Mouse (Mus musculus) gastrocnemius, postnatal 10 days (tissue): ENCODE results near the gene 9930022D16Rik. TPM values are rescaled to one million over a fixed set of nuclear protein-coding genes. Genes with fewer than 3 reads are reported as not detected.

Source experiments
- DNase-seq: peaks from one replicate; pipeline ENCODE4 v3.0.0; 2021; ENCODE audit warnings: mixed read lengths
- long read RNA-seq, 2 experiments: library from polyadenylated mRNA; stranded (forward); transcript quantifications; one replicate each; pipeline ENCODE4 v2.0.0; 2021
- total RNA-seq, 2 experiments: library from RNA; stranded (reverse); gene quantifications; 2 replicates each; pipeline ENCODE4 v1.2.3; 2021

Gene 9930022D16Rik
- not detected for total RNA-seq
- long read RNA-seq, experiment 1 = 0 reads
- long read RNA-seq, experiment 2 = 0 reads

DNA sequence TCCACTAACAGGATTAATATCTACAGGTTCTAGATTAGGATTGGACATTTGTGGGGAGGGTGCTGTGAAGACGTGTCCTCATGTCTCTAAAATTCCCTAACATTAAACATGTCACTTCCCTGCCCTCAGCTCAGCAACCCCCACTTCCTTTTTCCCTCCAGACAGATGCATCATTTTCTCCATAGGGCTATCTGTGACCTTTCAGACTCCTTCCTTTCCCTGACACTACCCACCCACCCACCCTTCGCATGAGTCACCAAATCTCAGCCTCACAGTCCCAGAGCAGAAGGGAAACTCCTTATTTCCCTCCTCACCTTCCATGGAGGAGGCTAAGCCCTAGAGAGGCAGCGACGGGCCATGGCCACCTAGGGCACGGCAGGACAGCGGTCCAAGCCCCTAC lies at the start of gene 9930022D16Rik:
Gene 9930022D16Rik, plus strand, starts transcription at position 301 of the 400 bp plus-strand sequence.
- no peak for DNase-seq

DNA sequence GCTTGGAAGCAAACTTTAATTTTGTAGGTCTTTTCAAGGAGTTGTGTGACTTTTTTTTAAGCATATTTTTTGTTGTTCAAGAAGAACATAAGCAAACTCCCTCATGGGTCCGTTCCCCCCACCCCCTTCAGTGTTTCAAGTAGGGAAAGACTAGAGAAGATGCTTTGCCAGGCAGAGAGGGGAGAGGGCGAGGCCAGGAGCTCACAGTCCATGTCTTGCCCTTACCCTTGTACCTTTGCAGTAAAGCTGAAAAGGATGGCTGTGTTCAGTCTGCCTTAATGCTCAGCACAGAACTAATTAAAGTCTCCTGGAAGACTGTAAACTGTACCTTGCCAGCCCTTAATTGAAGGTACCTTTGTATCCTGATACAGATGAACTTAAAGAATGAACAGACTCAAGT lies 49.4 kb upstream of the 9930022D16Rik start:
- no peak for DNase-seq

DNA sequence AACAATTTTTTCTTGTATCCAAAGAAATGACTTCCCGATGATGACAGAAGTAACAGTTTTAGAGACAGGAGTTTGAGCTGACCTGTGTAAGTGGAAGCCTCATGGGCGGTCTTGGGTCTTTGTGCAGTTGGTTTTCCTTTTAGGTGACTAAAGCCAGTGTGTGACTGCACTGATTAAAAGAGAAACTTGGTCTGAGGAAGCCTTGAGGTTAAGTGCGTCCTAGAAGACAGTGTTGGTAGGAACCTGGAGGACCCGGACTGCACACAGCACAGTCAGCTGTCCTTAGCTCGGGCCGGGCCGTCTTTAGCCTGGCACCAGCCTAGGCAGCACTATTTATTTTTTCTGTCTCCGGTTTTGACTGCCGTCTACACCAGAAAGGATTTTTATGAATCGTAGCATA lies 48.8 kb upstream of the 9930022D16Rik start:
- DNase-seq = no peak

DNA sequence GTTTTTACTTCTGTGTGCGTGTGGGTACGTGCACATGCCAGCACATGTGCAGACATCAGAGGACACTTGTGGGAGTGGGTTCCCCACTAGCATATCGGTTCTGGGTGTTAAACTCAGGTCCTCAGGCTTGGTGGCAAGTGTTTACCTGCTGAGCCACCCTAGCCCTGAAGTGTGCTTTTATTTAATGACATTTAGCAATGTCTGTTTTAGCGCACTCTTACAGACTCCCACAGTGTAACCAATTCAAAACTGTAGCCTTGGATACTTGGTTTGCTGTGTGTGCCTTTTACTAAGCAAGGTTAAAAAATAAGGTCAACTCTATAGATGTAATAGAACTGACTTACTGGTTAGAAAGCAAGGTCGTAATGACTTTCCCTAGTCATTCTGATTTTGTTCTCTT lies 47.9 kb upstream of the 9930022D16Rik start:
- DNase-seq = no peak

DNA sequence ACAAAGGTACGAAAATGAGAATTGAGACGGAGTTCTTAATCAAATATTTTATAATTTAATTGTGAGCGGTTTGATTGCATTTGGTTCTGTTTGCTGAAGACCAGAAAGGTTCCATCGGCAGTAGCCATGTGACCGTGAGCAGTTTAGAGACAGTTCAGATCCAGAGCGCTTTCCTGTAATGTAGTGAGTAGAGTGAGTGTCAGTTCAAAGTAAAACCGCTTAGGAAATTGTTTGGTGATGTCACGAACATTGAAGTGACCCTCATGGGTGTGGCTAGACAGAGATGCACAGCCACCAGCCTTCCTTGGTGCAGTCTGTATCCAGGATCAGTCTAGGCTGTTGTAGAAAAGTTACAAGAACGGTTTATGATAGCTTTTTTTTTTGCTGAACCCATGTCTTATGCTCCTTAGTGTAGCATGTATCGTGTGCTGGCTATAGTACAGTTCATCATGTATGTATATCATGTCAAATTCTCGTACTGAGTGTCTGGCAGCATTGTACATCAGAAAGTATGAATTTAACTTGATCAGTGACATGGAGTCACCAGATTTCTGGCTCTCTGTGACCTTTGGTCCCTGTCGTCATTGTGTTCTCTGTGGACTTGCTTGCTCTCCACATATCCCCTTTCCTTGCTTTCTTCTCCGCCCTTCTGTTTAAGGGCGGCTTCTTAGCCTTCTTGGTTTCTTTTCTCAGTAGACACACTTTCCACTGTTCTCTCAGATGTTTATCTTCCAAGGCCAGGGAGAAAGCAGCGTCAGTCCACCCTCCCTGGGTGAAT lies 46.7 kb upstream of the 9930022D16Rik start:
- DNase-seq = no peak

DNA sequence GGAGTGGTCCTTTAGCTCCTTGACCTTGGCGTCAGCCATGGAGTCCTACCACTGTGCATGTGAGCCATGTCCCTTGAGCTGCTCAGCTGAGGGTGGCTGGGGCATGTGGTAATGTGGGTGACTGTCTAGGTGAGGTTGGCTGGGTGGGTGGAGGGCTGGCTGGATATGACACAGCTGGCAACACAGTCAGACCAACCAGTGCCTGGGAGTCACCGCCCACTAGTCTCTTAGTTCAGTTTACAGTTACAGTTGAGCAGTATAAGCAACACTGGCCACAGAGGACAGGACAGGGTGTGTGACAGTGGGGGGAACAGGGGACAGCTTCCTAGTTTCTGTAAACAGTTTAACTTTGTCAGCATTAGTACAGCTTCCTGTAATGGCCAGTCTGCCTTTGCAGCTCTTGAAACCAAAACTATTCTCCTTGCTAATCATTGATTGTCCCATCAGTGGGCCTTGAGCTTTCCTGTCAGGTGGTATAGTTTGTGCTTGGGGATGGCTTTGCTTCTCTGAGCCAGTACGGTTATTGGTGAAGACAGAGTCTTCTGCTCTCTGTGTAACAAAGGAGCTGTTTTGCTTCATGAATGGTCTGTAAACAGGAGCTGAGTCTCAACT lies 44.6 kb upstream of the 9930022D16Rik start:
- DNase-seq = no peak

DNA sequence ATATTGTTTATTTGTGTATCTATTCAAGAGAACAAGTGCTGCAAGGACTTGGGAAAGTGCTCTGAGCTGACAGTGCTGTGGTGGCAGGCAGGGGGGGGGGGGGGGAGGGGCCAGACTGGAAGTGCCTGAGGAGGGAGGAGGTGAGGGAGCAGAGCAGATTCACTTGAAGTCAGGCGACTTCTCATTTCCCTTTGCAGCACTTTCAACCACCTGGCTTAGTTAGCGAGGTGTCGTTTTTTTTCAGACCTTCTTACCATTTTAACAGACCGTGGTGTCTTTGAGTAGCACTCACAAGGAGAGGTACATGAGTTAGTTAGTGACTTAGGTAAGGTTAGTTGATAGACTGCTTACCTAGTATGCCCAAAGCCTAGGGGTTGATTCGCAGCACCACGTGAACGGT lies 38.3 kb upstream of the 9930022D16Rik start:
- no peak for DNase-seq

DNA sequence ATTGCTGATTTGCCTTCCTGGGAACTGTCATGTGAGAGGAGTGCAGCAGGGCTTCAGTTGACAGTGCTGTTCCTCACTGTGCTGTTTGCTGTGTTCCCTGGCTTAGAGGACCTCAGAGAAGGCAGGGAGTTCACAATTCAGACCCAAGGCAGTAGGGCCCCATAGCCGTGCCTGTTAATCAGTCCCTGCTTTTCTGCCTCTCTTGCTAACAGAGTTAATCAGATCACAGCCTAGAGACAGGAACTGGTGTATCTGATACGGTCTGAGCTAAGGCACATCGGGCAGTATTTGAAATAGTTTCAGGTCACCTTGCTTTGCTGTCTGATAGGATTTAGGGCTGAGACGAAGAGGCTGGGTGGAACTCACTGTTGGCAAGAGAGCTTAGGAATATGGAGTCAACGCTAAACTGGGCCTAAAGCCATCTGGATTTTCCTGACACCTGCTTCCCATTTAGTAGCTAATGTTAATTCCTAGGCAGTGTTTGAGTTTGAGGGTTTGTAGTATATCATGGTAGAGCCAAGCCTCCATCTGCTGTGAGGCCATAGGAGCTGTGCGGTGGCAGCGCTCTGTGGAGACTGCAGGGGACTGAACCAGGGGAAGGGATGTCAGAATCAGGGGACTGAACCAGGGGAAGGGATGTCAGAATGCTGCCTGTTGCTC lies 37.1 kb upstream of the 9930022D16Rik start:
- no peak for DNase-seq

DNA sequence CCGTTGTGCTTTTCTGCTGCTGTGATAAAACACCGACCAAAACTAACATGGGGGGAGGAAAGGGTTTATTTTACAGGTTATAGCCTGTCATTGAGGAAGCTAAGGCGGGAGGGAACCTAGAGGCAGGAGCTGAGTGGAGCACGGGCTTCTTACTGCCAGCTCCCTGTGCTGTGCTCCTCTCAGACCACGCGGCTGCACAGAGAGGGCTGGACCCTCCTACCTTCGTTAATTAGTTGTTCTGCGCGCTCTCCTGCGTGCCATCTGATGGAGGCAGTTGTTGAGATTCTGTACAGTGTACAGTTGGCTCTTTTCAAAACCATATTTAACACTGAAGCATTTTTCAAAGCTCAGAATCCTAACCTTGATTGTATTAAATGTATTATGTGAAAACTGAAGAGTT lies 36.2 kb upstream of the 9930022D16Rik start:
- DNase-seq = no peak

DNA sequence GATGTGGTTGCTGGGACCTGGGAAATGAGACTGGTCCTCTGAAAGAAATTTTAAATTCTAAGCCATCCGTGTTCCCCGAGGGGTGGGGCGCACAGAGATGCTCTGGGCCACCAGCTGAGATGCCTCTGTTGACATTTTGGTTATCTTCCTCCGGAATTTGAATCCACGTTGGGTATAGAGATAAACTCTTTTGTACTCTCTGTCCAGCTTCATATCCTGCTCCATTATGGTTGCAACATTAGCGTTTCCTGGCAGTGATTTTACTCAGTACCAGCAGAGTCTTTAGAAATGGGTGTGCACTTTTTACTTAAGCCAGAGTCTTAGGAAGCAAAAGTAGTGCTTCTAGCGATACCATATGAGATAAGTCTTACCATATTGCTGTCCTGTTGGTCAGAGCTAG lies 35.7 kb upstream of the 9930022D16Rik start:
- no peak for DNase-seq

DNA sequence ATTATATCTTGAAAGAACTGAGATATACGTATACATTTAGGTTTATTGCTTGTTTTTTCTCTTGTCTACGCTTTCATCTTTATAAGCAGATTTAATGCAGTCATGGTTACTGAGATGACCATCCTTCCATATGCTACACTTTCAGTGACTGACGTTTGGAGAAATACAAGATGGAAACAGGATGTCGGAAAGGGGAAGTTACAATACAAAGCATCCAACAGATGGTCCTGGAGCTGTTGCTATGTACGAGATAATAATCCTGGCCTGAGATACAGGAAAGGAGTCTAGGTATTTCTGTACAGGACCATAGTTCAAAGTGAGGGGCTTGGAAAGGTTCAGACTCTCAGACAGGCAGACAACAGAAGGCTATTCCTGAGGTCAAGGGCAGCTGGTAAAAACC lies 33.1 kb upstream of the 9930022D16Rik start:
- no peak for DNase-seq

DNA sequence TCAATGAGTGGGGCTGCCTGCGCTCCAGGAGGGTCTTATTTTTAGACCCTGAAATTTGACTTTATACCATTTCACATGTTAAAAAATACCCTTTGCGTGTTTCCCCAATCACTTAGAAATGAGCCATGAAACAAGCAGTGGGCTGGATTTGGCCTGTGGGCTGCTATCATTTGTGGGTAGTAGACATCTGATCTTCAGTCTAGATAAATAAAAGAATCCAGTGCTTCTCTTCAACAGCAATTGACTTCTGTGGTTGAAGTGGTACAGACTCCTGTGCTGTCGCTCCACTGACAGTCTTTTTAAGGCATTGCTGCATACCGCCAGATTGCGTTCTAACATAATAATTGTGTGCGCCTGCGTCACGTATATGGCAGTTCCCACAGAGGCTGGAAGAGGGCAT lies 28.4 kb upstream of the 9930022D16Rik start:
- DNase-seq = no peak

DNA sequence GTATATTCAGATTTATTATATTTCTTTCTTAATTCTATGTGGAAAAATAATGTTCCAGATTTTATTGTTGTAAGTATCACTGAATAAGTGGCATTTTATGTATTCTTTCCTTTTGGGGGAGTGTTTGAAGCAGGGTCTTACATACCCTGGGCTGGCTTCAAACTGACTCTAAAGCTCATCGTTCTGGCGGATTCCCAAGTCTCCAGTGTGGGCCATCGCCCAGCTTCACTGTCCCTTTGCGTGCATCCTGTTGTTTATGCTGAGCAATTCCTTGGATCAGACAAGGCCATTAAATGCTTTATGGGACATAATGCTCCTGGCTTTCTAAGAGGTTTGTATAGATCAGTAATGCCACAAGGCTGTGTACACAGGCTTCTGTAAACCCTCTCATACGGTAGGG lies 24.7 kb upstream of the 9930022D16Rik start:
- no peak for DNase-seq

DNA sequence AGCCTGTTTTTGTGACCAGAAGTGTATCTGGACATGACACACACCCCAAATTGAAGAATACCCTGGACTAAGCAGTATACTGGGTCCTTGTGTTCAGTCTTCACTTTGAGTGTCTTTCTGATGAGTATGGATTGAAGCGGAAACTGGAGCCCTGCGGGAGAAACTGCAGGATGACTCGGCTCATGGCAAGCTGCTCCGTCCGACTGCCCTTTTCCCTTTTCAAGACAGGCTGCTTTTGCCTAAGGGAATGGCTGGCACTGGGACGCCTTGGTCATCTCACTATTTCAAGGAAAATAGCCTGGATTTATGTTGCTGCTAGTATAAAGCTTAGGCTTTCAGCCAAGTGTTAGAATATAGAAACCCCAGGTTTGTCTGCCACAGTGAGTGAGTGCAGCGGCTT lies 22.5 kb upstream of the 9930022D16Rik start:
- DNase-seq = no peak

DNA sequence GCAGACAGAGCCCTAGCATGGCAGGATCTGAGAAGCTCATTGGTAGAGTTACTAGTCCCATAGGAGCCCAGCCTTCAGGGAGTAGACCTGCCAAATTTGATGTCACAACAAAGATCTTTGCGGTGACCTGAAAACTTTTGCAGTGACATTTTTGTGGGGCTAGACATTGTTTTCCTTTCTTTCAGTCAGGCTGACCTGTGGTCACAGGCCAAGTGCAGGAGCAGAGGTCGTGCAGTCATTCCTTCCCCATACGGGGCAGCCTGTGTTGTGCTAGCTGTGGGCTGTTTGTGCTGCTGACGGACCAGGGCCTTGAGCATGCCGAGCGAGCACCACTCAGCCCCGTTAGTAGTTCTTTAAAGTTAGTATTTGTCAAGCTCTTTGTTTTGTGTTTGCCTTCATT lies 22.0 kb upstream of the 9930022D16Rik start:
- DNase-seq = no peak

DNA sequence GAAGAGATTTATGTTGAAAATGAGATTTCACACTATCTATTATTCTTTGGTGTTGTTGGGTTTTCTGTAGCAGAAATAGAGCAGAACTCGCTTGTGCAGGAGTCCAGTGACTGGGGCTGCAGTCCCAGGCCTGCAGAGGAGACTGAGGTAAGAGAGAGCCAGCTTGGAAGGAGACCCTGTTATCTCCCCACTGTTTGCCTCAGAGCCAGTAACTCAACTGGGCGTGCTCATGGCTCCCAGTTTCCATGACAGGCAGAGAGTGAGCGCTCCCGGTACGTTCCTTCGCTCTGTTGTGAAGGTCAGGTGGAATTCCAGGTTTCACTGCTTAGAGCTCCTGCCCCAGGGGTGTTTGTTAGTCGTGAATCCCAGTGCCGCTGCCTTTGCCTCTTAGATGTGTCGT lies 21.1 kb upstream of the 9930022D16Rik start:
- DNase-seq = no peak

DNA sequence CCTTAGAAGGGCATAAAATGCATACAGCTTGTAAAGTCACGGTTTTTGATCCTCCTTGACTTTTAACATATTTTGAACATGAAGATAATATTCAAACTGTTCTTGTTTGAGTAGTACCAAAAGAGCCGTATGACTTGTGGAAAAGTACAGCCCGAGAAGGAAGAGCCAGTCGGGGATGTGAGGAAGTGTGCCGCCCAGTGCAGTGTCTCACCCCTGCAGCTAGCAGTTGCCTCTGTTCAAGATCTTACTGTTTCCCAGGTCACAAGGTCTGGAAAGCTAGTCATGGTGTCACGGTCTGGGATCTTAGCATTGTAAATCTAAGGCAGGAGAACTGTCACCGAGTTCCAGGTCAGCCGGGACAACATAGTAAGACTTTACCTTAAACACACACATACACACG lies 19.0 kb upstream of the 9930022D16Rik start:
- DNase-seq = no peak

DNA sequence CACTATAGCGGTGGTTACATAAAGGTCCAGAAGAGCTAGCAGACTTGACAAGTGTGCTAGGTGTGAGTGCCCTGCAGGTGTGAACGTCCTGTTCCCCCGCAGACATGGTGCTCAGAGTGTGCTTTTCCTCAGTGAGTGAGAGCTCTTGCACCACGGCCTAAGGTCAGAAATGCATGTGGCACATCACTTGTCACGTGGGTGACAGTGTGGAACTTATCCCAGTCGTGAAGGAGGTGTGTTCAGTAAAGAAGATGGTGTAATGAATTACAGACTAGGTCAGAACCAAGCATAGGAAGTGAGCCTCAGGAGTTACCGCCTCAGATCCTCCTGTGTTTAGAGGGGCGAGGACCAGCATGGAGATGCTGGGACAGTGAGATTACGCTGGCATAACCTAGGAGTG lies 18.4 kb upstream of the 9930022D16Rik start:
- no peak for DNase-seq

DNA sequence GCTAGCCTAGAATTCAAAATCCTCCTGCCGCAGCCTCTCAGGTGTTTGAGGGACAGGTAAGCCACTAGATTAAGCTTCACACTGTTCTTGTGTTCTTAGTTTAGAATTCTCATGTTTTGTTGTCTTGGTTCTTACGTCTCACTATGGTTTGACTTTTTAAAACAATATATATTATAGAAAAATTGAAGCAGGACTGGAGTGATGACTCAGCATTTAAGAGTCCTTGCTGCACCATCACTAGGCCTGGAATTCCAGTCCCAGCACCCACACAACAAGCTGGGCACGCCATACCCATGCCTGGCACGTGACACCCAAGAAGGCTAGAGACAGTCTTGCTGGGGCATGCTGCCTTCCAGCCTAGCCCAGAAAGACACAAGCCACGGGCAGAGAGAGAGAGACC lies 7.3 kb upstream of the 9930022D16Rik start:
- DNase-seq = no peak

DNA sequence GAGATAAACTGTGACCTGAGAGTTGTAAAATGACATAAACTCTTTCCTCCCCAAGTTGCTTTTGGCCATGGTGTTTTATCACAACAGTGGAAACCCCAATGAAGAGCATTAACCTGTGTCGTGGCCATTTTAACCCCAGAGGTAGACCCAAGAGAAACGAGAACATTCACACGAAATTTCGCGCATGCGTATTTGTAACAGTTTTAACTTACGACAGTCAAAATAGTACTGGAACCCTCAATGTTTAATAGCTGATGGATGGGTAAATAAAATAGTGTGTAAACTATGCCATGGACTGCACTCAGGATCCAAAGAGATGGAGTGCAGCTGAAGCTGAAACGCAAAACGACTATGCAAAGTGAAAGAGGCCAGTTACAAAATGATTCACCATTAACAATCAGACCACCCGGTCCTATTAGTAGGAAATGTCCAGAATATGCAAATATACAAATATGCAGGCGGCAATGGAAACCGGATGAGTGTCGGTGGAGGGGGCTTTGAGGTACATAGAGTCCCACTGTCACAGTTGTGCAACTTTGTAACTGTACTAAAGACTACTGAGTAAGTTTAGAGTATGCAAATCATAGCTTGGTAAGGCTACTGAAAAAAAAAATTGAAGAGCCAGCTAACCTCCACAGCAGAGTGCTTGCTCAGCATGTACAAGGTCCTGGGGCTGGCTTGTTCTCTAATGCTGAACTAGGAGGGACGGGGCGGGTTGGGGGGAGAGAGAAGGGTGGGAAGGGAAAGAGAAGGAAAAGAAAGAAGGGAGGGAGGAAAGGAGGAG lies 3.3 kb upstream of the 9930022D16Rik start:
- no peak for DNase-seq

DNA sequence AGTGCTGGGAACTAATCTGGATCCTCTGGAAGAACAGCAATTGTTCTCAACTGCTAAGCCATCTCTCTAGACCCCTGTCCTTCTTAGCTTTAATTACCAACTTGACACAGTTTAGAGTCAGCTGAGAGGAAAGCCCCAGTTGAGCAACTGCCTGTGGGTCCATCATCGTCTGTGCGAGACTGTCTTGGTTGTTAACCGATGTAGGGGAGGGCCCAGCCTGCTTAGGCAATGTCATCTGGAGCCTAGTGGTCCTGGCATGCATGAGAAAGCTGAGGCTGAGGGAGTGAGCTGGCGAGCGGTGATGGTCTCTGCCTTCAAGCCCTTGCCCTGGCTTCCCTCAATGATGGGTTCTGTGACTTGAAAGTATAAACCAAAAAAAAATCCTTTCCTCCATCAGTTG lies 1.1 kb downstream of the 9930022D16Rik start:
- DNase-seq = no peak

DNA sequence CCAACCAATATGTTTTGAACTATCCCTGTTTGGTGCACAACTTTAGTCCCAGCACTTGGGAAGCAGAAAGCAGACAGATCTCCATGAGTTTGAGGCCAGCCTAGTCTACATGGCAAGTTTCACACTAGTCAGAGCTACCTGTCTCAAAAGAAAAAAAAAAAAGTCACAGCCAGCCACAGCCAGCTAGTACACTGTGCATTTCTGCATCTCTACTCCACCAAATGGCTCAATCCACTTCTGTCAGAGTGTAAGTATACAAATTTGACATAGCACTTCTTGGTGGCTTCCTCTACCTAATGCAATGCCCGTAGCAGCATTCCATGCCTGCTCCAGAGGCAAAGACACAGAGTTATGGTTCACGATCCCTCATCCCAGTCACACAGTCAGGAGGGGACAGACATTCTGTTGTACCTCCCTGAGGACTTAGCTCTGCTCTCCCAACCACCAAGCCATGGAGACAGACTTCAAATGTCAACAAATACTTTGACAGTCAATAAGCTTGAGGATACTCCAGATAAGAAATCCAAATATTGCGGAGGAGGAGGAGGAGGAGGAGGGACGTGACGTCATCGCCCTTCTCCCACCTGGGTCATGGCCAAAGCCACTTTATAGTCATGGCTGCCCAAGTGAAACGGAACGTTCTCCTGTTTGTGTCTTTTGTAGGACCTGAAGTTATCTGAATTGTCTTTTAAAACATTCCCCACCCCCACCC lies 3.1 kb downstream of the 9930022D16Rik start:
- DNase-seq = no peak
